Mouse (Mus musculus): ENCODE data around the gene Asf1a.
"Not testable (repeated sequence)": the region's sequence is repeated elsewhere in the genome, so short reads cannot be mapped to it uniquely, and the experiment has no call there.

Gene Asf1a

GRCm38 (mm10) chr10:53641507-53641906 lies 45.0 kb downstream of the Asf1a start:
- no peak for DNase-seq (ENCODE audit: low spot score in 2 of 2)

- no peak for DNase-seq (ENCODE audit: low spot score in 2 of 2)
Measured at GRCm38 (mm10) chr10:53650683-53651082, 54.1 kb downstream of the Asf1a start.

- not testable (repeated sequence) for DNase-seq (ENCODE audit: low spot score in 2 of 2)
Measured at GRCm38 (mm10) chr10:53654239-53654638, 57.7 kb downstream of the Asf1a start.

Measured in spleen, postnatal 14 days (tissue).